Comparison of ENCODE assay signal across 22 mouse cellular contexts in the genomic region with DNA sequence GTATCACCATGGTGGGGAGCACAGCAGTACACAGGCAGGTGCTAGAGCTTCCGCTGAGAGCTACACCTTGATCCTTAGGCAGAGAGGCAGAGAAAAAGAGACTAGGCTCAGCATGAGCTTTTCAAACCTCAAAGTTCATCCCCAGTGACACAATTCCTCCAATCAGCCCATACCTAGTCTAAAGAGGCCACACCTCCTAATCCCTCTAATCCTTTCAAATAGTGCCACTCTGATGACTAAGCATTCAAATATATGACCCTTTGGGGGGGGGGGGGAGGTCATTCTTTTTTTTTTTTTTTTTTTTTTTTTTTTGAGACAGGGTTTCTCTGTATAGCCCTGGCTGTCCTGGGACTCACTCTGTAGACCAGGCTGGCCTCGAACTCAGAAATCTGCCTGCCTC.
"Had no signal": no experiment of that assay in that cellular context is flagged by ENCODE, and none has a peak within 500 bp of the region (broad histone marks: within the 10 kb centered on the region; RNA-seq: fewer than 3 reads in every experiment).

No protein-coding gene starts in this region.

- DNase-seq: gastrocnemius, postnatal 14 days; gastrocnemius, postnatal 36 days; heart, adult 18-20 months; heart, postnatal 14 days; heart, postnatal 36 days; kidney, adult 18-20 months; kidney, adult 8-10 months; kidney, postnatal 14 days; kidney, postnatal 36 days; layer of hippocampus, adult 9-11 months; layer of hippocampus, postnatal 36 days; left cerebral cortex, postnatal 4 days had no signal

- H3K9me3 ChIP-seq: heart, embryonic 10.5 days; hindbrain, embryonic 15.5 days; limb, embryonic 15.5 days had no signal

- H3K27me3 ChIP-seq: heart, embryonic 13.5 days; heart, embryonic 15.5 days; hindbrain, embryonic 13.5 days; hindbrain, embryonic 15.5 days; limb, embryonic 13.5 days; limb, embryonic 15.5 days; liver, embryonic 12.5 days had no signal

- H3K4me3 ChIP-seq: heart, embryonic 10.5 days; heart, embryonic 13.5 days; heart, embryonic 15.5 days; hindbrain, embryonic 13.5 days; hindbrain, embryonic 15.5 days; limb, embryonic 13.5 days; limb, embryonic 15.5 days; liver, embryonic 12.5 days had no signal

- H3K4me2 ChIP-seq: heart, embryonic 13.5 days; heart, embryonic 15.5 days; hindbrain, embryonic 13.5 days; hindbrain, embryonic 15.5 days; limb, embryonic 13.5 days; limb, embryonic 15.5 days; liver, embryonic 12.5 days had no signal

- H3K36me3 ChIP-seq: heart, embryonic 10.5 days; heart, embryonic 15.5 days; hindbrain, embryonic 13.5 days; hindbrain, embryonic 15.5 days; limb, embryonic 13.5 days; limb, embryonic 15.5 days; liver, embryonic 12.5 days had no signal

- H3K4me1 ChIP-seq: hindbrain, embryonic 13.5 days; hindbrain, embryonic 15.5 days; limb, embryonic 13.5 days; limb, embryonic 15.5 days; liver, embryonic 12.5 days had no signal

- H3K27ac ChIP-seq: heart, embryonic 10.5 days; heart, embryonic 13.5 days; heart, embryonic 15.5 days; hindbrain, embryonic 13.5 days; hindbrain, embryonic 15.5 days; hindbrain, postnatal 0 days; limb, embryonic 13.5 days; limb, embryonic 15.5 days; liver, embryonic 12.5 days had no signal

- ATAC-seq: hindbrain, postnatal 0 days; intestine, postnatal 0 days; liver, embryonic 12.5 days had no signal

- H3K9ac ChIP-seq: heart, embryonic 13.5 days; heart, embryonic 15.5 days; hindbrain, embryonic 13.5 days; hindbrain, embryonic 15.5 days; limb, embryonic 13.5 days; limb, embryonic 15.5 days; liver, embryonic 12.5 days had no signal
